Mouse (Mus musculus) lung, embryonic 15.5 days (tissue): ENCODE data around the gene Acadl. TPM values are rescaled to one million over a fixed set of nuclear protein-coding genes. Genes with fewer than 3 reads are reported as not detected.

Experiments used
- ATAC-seq: fragments of 200-750 bp; cut with Nextera tagmentation; 2 replicates; pipeline ENCODE4 v1.8.0; 2017; ENCODE audit warnings: moderate number of reproducible peaks, borderline replicate concordance; ENCODE audit not compliant: low FRiP score, low TSS enrichment; ENCODE audit errors: extremely low read depth
- H3K27ac ChIP-seq: fragments of 300-500 bp; sonication (generic); 2 replicates; pipeline ENCODE4 v1.5.1; 2015; ENCODE audit warnings: moderate library complexity, mild to moderate bottlenecking, inconsistent platforms
- H3K27me3 ChIP-seq: fragments of 300-500 bp; sonication (generic); 2 replicates; pipeline ENCODE4 v1.6.1; 2015; ENCODE audit warnings: inconsistent platforms
- H3K36me3 ChIP-seq: fragments of 300-500 bp; sonication (generic); 2 replicates; pipeline ENCODE4 v1.6.1; 2015; ENCODE audit warnings: inconsistent platforms
- H3K4me1 ChIP-seq: fragments of 300-500 bp; sonication (generic); 2 replicates; pipeline ENCODE4 v1.6.1; 2015; ENCODE audit warnings: inconsistent platforms
- H3K4me2 ChIP-seq: fragments of 300-500 bp; sonication (generic); 2 replicates; pipeline ENCODE4 v1.6.1; 2015; ENCODE audit warnings: inconsistent platforms, mild to moderate bottlenecking, moderate library complexity
- H3K4me3 ChIP-seq: fragments of 300-500 bp; sonication (generic); 2 replicates; pipeline ENCODE4 v1.5.1; 2015; ENCODE audit warnings: mild to moderate bottlenecking, inconsistent platforms
- H3K9ac ChIP-seq: fragments of 300-500 bp; sonication (generic); 2 replicates; pipeline ENCODE4 v1.6.1; 2015; ENCODE audit warnings: inconsistent platforms
- H3K9me3 ChIP-seq: fragments of 300-500 bp; sonication (generic); 2 replicates; pipeline ENCODE4 v1.6.1; 2016; ENCODE audit warnings: inconsistent platforms
- WGBS: fragments of 180-500 bp; shearing (Covaris S2); methylation state at CpG from one replicate; pipeline ENCODE4 v1.1.7; 2015; 5-methylcytosine and 5-hydroxymethylcytosine counted together
- polyA plus RNA-seq: library from polyadenylated mRNA; unstranded; fragments of >200 nt; fragmentation: Nextera tagmentation; extraction: Ambion mirVana; gene quantifications from 2 replicates; pipeline ENCODE4 v1.2.1, GENCODE M21; 2015

Acadl gene
- polyA plus RNA-seq, 1 experiment from 2014 or later: 185 TPM

- Histone ChIP-seq H3K9ac (peak overlapping the region; percentile 81), H3K36me3 (no peaks in the 10 kb centered on the region), H3K9me3 (no peaks in the 10 kb centered on the region), H3K27ac (peak overlapping the region; percentile 98), H3K4me2 (peak overlapping the region; percentile 66), H3K4me3 (peak overlapping the region; percentile 89), H3K27me3 (no peaks in the 10 kb centered on the region), H3K4me1 (peaks cover 24% of the 10 kb centered on the region)
- peak; percentile 23; the same call in 1 of the 2 replicates for ATAC-seq
- WGBS: under 1% methylated on average over 39 of the region's 39 CpGs
Observed at GRCm38 (mm10) chr1:66815941-66816777, 46.9 kb downstream of the Acadl start.

- 18% methylated on average over 8 of the region's 8 CpGs for WGBS
- no peak for ATAC-seq
- H3K9me3 ChIP-seq: no peaks in the 10 kb centered on the region
- peak overlapping the region; percentile 25; the same call in 1 of the 2 replicates for H3K4me3 ChIP-seq
- H3K4me2 ChIP-seq: peak overlapping the region; percentile 54
- peaks cover 22% of the 10 kb centered on the region for H3K4me1 ChIP-seq
- peak overlapping the region; percentile 0; the same call in 1 of the 2 replicates for H3K27ac ChIP-seq
- H3K9ac ChIP-seq: no peak overlapping the region
- H3K27me3 ChIP-seq: no peaks in the 10 kb centered on the region
- H3K36me3 ChIP-seq: no peaks in the 10 kb centered on the region
Observed at GRCm38 (mm10) chr1:66814756-66815155, 48.3 kb downstream of the Acadl start.

DNA sequence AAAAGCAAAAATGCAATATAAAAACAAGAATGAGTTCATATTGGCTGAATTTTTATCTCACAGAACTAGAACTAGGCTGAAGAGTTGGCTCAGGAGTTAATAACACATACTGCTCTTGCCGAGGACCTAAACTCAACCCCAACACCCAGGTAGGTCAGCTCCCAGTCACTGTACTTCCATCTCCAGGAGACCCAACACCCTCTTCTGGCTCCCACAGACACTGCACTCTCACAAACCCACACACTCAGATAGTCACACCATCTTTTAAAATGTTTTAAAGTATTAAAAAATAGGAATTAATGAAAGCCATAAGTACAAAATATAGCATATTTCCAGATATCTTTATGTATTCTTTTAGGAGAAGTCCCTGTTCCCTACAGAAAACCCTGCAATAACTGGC lies 49.9 kb downstream of the Acadl start:
- H3K4me1 ChIP-seq: peaks cover 26% of the 10 kb centered on the region
- no peaks in the 10 kb centered on the region for H3K9me3 ChIP-seq
- no peak for ATAC-seq
- H3K27me3 ChIP-seq: no peaks in the 10 kb centered on the region
- no peak overlapping the region for H3K4me2 ChIP-seq
- H3K4me3 ChIP-seq: no peak overlapping the region
- H3K36me3 ChIP-seq: no peaks in the 10 kb centered on the region
- no peak overlapping the region for H3K27ac ChIP-seq
- H3K9ac ChIP-seq: no peak overlapping the region
- 54% methylated on average over 1 of the region's 1 CpGs for WGBS

GRCm38 (mm10) chr1:66806821-66807220 lies 56.3 kb downstream of the Acadl start:
- ATAC-seq: no peak
- no peak overlapping the region for H3K27ac ChIP-seq
- no peak overlapping the region for H3K4me2 ChIP-seq
- H3K4me3 ChIP-seq: no peak overlapping the region
- H3K4me1 ChIP-seq: peaks cover 9% of the 10 kb centered on the region; the same call in 1 of the 2 replicates
- H3K9ac ChIP-seq: no peak overlapping the region
- H3K27me3 ChIP-seq: no peaks in the 10 kb centered on the region
- no peaks in the 10 kb centered on the region for H3K9me3 ChIP-seq
- H3K36me3 ChIP-seq: no peaks in the 10 kb centered on the region; the same call in 1 of the 2 replicates
- WGBS: 81% methylated on average over 1 of the region's 1 CpGs

- Histone ChIP-seq H3K4me2 (no peak overlapping the region), H3K9ac (no peak overlapping the region), H3K4me3 (no peak overlapping the region), H3K9me3 (no peaks in the 10 kb centered on the region), H3K36me3 (peaks cover 10% of the 10 kb centered on the region; the same call in 1 of the 2 replicates), H3K27me3 (no peaks in the 10 kb centered on the region), H3K27ac (no peak overlapping the region), H3K4me1 (peaks cover 9% of the 10 kb centered on the region; the same call in 1 of the 2 replicates)
- 89% methylated on average over 1 of the region's 1 CpGs for WGBS
- no peak for ATAC-seq
Observed at GRCm38 (mm10) chr1:66805408-66805807, 57.7 kb downstream of the Acadl start.

GRCm38 (mm10) chr1:66804710-66805109 lies 58.4 kb downstream of the Acadl start:
- no peak overlapping the region for H3K9ac ChIP-seq
- no peak for ATAC-seq
- no peak overlapping the region for H3K27ac ChIP-seq
- H3K9me3 ChIP-seq: no peaks in the 10 kb centered on the region
- H3K4me3 ChIP-seq: no peak overlapping the region
- 74% methylated on average over 5 of the region's 5 CpGs for WGBS
- peaks cover 16% of the 10 kb centered on the region; the same call in 1 of the 2 replicates for H3K36me3 ChIP-seq
- H3K4me2 ChIP-seq: no peak overlapping the region
- H3K4me1 ChIP-seq: peaks cover 4% of the 10 kb centered on the region; the same call in 1 of the 2 replicates
- no peaks in the 10 kb centered on the region for H3K27me3 ChIP-seq

GRCm38 (mm10) chr1:66797962-66798361 lies 65.1 kb downstream of the Acadl start:
- no peak overlapping the region for H3K4me3 ChIP-seq
- H3K9ac ChIP-seq: no peak overlapping the region
- ATAC-seq: no peak
- no peaks in the 10 kb centered on the region for H3K9me3 ChIP-seq
- 85% methylated on average over 2 of the region's 2 CpGs for WGBS
- H3K27me3 ChIP-seq: no peaks in the 10 kb centered on the region
- H3K4me2 ChIP-seq: no peak overlapping the region
- no peaks in the 10 kb centered on the region for H3K4me1 ChIP-seq
- H3K27ac ChIP-seq: no peak overlapping the region
- H3K36me3 ChIP-seq: peaks cover 19% of the 10 kb centered on the region; the same call in 1 of the 2 replicates

GRCm38 (mm10) chr1:66792838-66793466 lies 70.1 kb downstream of the Acadl start:
- Histone ChIP-seq H3K4me3 (no peak overlapping the region), H3K9me3 (no peaks in the 10 kb centered on the region), H3K9ac (no peak overlapping the region), H3K27me3 (no peaks in the 10 kb centered on the region), H3K27ac (no peak overlapping the region), H3K4me1 (no peaks in the 10 kb centered on the region), H3K4me2 (no peak overlapping the region), H3K36me3 (peaks cover 3% of the 10 kb centered on the region; the same call in 1 of the 2 replicates)
- 85% methylated on average over 2 of the region's 2 CpGs for WGBS
- no peak for ATAC-seq

GRCm38 (mm10) chr1:66782296-66782695 lies 80.8 kb downstream of the Acadl start:
- no peak overlapping the region for H3K4me2 ChIP-seq
- no peaks in the 10 kb centered on the region for H3K4me1 ChIP-seq
- no peak overlapping the region for H3K9ac ChIP-seq
- no peak overlapping the region for H3K4me3 ChIP-seq
- H3K36me3 ChIP-seq: no peaks in the 10 kb centered on the region
- no peak overlapping the region for H3K27ac ChIP-seq
- 46% methylated on average over 2 of the region's 2 CpGs for WGBS
- no peaks in the 10 kb centered on the region for H3K27me3 ChIP-seq
- no peaks in the 10 kb centered on the region for H3K9me3 ChIP-seq
- no peak for ATAC-seq

DNA sequence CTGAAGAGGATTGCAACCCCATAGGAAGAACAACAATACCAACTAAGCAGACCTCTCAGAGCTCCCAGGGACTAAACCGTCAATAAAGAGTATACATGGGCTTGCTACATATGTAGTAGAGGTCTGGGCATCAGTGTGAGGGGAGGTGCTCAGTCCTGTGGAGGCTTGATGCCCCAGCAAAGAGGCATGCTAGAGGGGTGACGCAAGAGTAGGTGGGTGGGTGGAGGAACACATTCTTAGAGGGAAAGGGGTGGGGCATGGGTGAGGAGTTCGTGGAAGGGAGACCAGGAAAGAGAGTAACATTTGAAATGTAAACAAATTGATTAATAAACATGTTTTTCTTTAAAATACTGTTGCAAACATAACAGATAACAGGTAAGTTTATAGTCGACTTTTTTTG lies 82.0 kb downstream of the Acadl start:
- ATAC-seq: no peak
- Histone ChIP-seq H3K27ac (no peak overlapping the region), H3K9ac (no peak overlapping the region), H3K9me3 (no peaks in the 10 kb centered on the region), H3K4me2 (no peak overlapping the region), H3K4me1 (no peaks in the 10 kb centered on the region), H3K27me3 (no peaks in the 10 kb centered on the region), H3K36me3 (no peaks in the 10 kb centered on the region), H3K4me3 (no peak overlapping the region)
- 74% methylated on average over 4 of the region's 4 CpGs for WGBS
